Mouse (Mus musculus) neural tube, embryonic 13.5 days (tissue): ENCODE data around the gene Bag1. TPM values are rescaled to one million over a fixed set of nuclear protein-coding genes. Genes with fewer than 3 reads are reported as not detected.

Experiments
- ATAC-seq: fragments of 200-750 bp; cut with Nextera tagmentation; 2 replicates; pipeline ENCODE4 v1.8.0; 2017; ENCODE audit warnings: low read depth, mild to moderate bottlenecking, moderate TSS enrichment, moderate library complexity
- H3K27ac ChIP-seq: fragments of 300-500 bp; sonication (generic); replicated peaks from 2 replicates; pipeline ENCODE4 v1.5.1; 2015; ENCODE audit warnings: moderate library complexity, mild to moderate bottlenecking, inconsistent platforms
- H3K27me3 ChIP-seq: fragments of 300-500 bp; sonication (generic); 2 replicates; pipeline ENCODE4 v1.6.1; 2015; ENCODE audit warnings: mild to moderate bottlenecking, inconsistent platforms
- H3K36me3 ChIP-seq: fragments of 300-500 bp; sonication (generic); 2 replicates; pipeline ENCODE4 v1.6.1; 2015; ENCODE audit warnings: mild to moderate bottlenecking, inconsistent platforms
- H3K4me1 ChIP-seq: fragments of 300-500 bp; sonication (generic); replicated peaks from 2 replicates; pipeline ENCODE4 v1.6.1; 2015; ENCODE audit warnings: inconsistent platforms
- H3K4me2 ChIP-seq: fragments of 300-500 bp; sonication (generic); 2 replicates; pipeline ENCODE4 v1.6.1; 2015; ENCODE audit warnings: inconsistent platforms, mild to moderate bottlenecking, moderate library complexity
- H3K4me3 ChIP-seq: fragments of 300-500 bp; sonication (generic); 2 replicates; pipeline ENCODE4 v1.5.1; 2015; ENCODE audit warnings: mild to moderate bottlenecking, inconsistent platforms
- H3K9ac ChIP-seq: fragments of 300-500 bp; sonication (generic); 2 replicates; pipeline ENCODE4 v1.6.1; 2015; ENCODE audit warnings: moderate library complexity, mild to moderate bottlenecking, inconsistent platforms
- H3K9me3 ChIP-seq: fragments of 300-500 bp; sonication (generic); 2 replicates; pipeline ENCODE4 v1.6.1; 2016; ENCODE audit warnings: inconsistent platforms
- WGBS: fragments of 180-500 bp; shearing (Covaris S2); methylation state at CpG from one replicate; pipeline ENCODE4 v1.1.7; 2015; 5-methylcytosine and 5-hydroxymethylcytosine counted together
- microRNA-seq: library from miRNA; unstranded; fragments of <30 nt; microRNA quantifications from one replicate; pipeline ENCODE4, GENCODE M21; 2016
- polyA plus RNA-seq: library from polyadenylated mRNA; unstranded; fragments of >200 nt; fragmentation: Nextera tagmentation; extraction: Ambion mirVana; gene quantifications from 2 replicates; pipeline ENCODE4 v1.2.1, GENCODE M21; 2015

Gene Bag1
- polyA plus RNA-seq, 1 experiment from 2014 or later, result 233 TPM

GRCm38 (mm10) chr4:40900071-40900470, 48.0 kb downstream of the Bag1 start:
- Histone ChIP-seq H3K4me1 (no peaks in the 10 kb centered on the region), H3K27ac (no peak overlapping the region), H3K27me3 (no peaks in the 10 kb centered on the region), H3K9ac (no peak overlapping the region), H3K4me2 (no peak overlapping the region), H3K4me3 (no peak overlapping the region), H3K9me3 (no peaks in the 10 kb centered on the region), H3K36me3 (no peaks in the 10 kb centered on the region)
- WGBS, result 93% methylated on average over 3 of the region's 3 CpGs
- no peak for ATAC-seq

- Histone ChIP-seq H3K27ac (no peak overlapping the region), H3K27me3 (no peaks in the 10 kb centered on the region), H3K4me3 (no peak overlapping the region), H3K36me3 (no peaks in the 10 kb centered on the region), H3K9ac (no peak overlapping the region), H3K9me3 (no peaks in the 10 kb centered on the region), H3K4me2 (no peak overlapping the region), H3K4me1 (no peaks in the 10 kb centered on the region)
- ATAC-seq, result no peak
- 74% methylated on average over 2 of the region's 2 CpGs for WGBS
These were observed 48.8 kb downstream of the Bag1 start for GRCm38 (mm10) chr4:40899264-40899663.

GRCm38 (mm10) chr4:40898476-40899044, 49.5 kb downstream of the Bag1 start:
- H3K9me3 ChIP-seq, result no peaks in the 10 kb centered on the region
- H3K36me3 ChIP-seq, result no peaks in the 10 kb centered on the region
- H3K4me3 ChIP-seq, result no peak overlapping the region
- no peak for ATAC-seq
- 88% methylated on average over 6 of the region's 6 CpGs for WGBS
- no peak overlapping the region for H3K4me2 ChIP-seq
- H3K4me1 ChIP-seq, result no peaks in the 10 kb centered on the region
- no peaks in the 10 kb centered on the region for H3K27me3 ChIP-seq
- no peak overlapping the region for H3K9ac ChIP-seq
- no peak overlapping the region for H3K27ac ChIP-seq

DNA sequence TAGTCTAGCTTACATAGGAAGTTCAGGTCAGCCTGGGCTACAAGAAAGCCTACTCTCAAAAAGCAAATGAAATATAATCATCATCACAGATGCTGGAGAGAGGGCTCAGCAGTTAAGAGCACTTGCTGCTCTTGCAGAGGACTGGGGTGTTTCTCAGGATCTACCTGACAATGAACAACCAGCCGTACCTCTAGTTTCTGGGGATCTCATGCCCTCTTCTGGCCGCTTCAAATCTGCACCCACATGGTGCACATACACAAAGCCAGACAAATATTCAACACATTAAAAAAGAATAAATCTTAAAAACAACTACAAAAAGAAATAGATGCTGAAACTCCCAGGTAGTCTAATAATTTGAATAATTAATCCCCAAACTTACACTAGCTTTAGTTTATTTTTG, 52.4 kb downstream of the Bag1 start:
- no peak for ATAC-seq
- Histone ChIP-seq H3K4me3 (no peak overlapping the region), H3K36me3 (no peaks in the 10 kb centered on the region), H3K9ac (no peak overlapping the region), H3K27me3 (no peaks in the 10 kb centered on the region), H3K4me2 (no peak overlapping the region), H3K4me1 (no peaks in the 10 kb centered on the region), H3K9me3 (no peaks in the 10 kb centered on the region), H3K27ac (no peak overlapping the region)
- 88% methylated on average over 2 of the region's 2 CpGs for WGBS

DNA sequence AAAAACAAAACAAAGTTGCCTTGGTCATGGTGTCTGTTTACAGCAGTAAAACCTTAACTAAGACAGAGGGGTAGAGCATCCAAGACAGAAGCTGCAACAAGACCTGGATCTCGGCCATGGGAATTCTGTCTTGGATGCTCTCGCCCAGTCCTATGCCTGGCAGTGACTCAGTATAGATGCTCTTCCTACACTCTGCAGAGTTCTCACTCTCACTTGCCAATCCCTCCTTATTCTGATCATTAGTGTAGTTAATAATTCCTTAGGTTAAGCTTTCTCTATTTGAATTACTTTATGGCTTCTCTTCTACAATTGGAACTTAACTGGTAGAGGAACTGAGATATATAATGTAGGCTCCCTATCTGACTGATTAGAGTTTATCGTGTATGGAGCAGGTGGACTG, 53.0 kb downstream of the Bag1 start:
- Histone ChIP-seq H3K4me1 (no peaks in the 10 kb centered on the region), H3K4me3 (no peak overlapping the region), H3K9ac (no peak overlapping the region), H3K36me3 (no peaks in the 10 kb centered on the region), H3K9me3 (no peaks in the 10 kb centered on the region), H3K27ac (no peak overlapping the region), H3K27me3 (no peaks in the 10 kb centered on the region), H3K4me2 (no peak overlapping the region)
- 95% methylated on average over 3 of the region's 3 CpGs for WGBS
- no peak for ATAC-seq

- Histone ChIP-seq H3K36me3 (no peaks in the 10 kb centered on the region), H3K9ac (no peak overlapping the region), H3K27ac (no peak overlapping the region), H3K4me2 (no peak overlapping the region), H3K9me3 (no peaks in the 10 kb centered on the region), H3K4me3 (no peak overlapping the region), H3K4me1 (no peaks in the 10 kb centered on the region), H3K27me3 (no peaks in the 10 kb centered on the region)
- no peak for ATAC-seq
- 78% methylated on average over 5 of the region's 5 CpGs for WGBS
These were observed 56.9 kb downstream of the Bag1 start for GRCm38 (mm10) chr4:40891206-40891605.

GRCm38 (mm10) chr4:40889983-40890382, 58.1 kb downstream of the Bag1 start:
- Histone ChIP-seq H3K4me2 (no peak overlapping the region), H3K36me3 (no peaks in the 10 kb centered on the region), H3K9ac (no peak overlapping the region), H3K4me3 (no peak overlapping the region), H3K9me3 (no peaks in the 10 kb centered on the region), H3K4me1 (no peaks in the 10 kb centered on the region), H3K27me3 (no peaks in the 10 kb centered on the region), H3K27ac (no peak overlapping the region)
- WGBS, result 82% methylated on average over 4 of the region's 4 CpGs
- ATAC-seq, result no peak

DNA sequence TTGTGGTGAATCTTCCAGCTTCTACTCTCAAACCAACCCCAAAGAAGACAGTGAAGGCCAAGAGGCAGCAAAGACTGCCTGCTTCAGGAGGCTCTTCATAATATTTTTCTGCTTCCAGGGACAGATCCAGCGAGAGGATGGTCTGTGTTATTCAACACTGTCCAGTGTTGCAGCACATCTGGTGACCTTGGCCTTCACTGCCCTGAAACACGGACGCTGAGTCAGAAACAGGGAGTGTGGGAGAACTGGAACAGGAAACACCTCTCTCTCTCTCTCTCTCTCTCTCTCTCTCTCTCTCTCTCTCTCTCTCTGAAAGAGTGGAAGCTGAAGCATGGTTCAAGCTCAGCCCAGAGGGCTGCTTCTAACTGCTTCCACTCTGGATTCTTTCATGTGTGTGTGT, 58.8 kb downstream of the Bag1 start:
- H3K9ac ChIP-seq, result no peak overlapping the region
- no peak overlapping the region for H3K4me3 ChIP-seq
- H3K9me3 ChIP-seq, result no peaks in the 10 kb centered on the region
- no peaks in the 10 kb centered on the region for H3K36me3 ChIP-seq
- ATAC-seq, result no peak
- H3K27ac ChIP-seq, result no peak overlapping the region
- H3K27me3 ChIP-seq, result no peaks in the 10 kb centered on the region
- H3K4me2 ChIP-seq, result no peak overlapping the region
- 71% methylated on average over 3 of the region's 3 CpGs for WGBS
- no peaks in the 10 kb centered on the region for H3K4me1 ChIP-seq

DNA sequence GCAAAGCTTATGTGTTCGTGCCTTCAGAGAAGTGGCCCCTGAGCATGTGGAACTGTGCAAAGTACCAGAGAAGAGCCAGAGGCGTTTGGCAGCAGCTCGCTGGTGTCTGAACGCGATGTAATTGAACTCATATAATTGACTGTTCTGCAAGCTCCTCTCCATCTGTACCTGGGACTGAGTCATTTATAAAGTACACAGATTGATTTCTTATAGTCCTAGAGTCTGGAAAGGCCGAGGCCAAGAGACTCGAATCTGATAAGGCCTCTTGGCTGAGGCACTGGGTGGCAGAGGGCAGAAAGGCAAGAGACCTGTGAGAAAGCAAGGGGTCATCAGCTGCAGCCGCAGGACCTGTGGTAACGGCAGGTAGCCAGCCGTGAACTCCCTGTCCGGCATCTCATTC, 59.3 kb downstream of the Bag1 start:
- H3K36me3 ChIP-seq, result no peaks in the 10 kb centered on the region
- no peak overlapping the region for H3K4me2 ChIP-seq
- no peak overlapping the region for H3K4me3 ChIP-seq
- H3K9ac ChIP-seq, result no peak overlapping the region
- H3K27ac ChIP-seq, result no peak overlapping the region
- H3K9me3 ChIP-seq, result no peaks in the 10 kb centered on the region
- no peaks in the 10 kb centered on the region for H3K27me3 ChIP-seq
- no peak for ATAC-seq
- no peaks in the 10 kb centered on the region for H3K4me1 ChIP-seq
- WGBS, result 84% methylated on average over 11 of the region's 11 CpGs

Small RNA genes within 50 kb of the gene (microRNA-seq; reads per million reads assigned to microRNA genes)
- 0.44 reads per million for gene Mir3094

Other genes with a start within 250 kb of the Bag1 start
- 55.4 and 56.2 TPM in 2 replicates for gene Aptx, start 245.1 kb downstream of the Bag1 start, polyA plus RNA-seq
- gene Dnaja1, start 226.1 kb downstream of the Bag1 start, polyA plus RNA-seq, result 784 and 823 TPM in 2 replicates
- 129 and 131 TPM in 2 replicates for gene Smu1, start 190.4 kb downstream of the Bag1 start, polyA plus RNA-seq
- gene B4galt1, start 94.3 kb downstream of the Bag1 start, polyA plus RNA-seq, result 10.2 and 12.1 TPM in 2 replicates
- gene Spink4, start 28.2 kb downstream of the Bag1 start, polyA plus RNA-seq, result not detected in 2 replicates
- 184 and 197 TPM in 2 replicates for gene Chmp5, start 113 bp upstream of the Bag1 start, polyA plus RNA-seq
- 93.2 and 103 TPM in 2 replicates for gene Nfx1, start 22.6 kb upstream of the Bag1 start, polyA plus RNA-seq
- not detected in 2 replicates for gene Aqp7, start 99.8 kb upstream of the Bag1 start, polyA plus RNA-seq
- 0.20 and 0.59 TPM in 2 replicates for gene Aqp3, start 149.9 kb upstream of the Bag1 start, polyA plus RNA-seq
- gene Nol6, start 176.2 kb upstream of the Bag1 start, polyA plus RNA-seq, result 30.0 and 32.6 TPM in 2 replicates
- 70.0 and 79.9 TPM in 2 replicates for gene Ube2r2, start 187.4 kb upstream of the Bag1 start, polyA plus RNA-seq